Mouse (Mus musculus) left cerebral cortex, adult 8-10 months (tissue): Measurements from ENCODE around the gene BC037034. TPM values are rescaled to one million over a fixed set of nuclear protein-coding genes. Genes with fewer than 3 reads are reported as not detected.
"Not testable (repeated sequence)": the region's sequence is repeated elsewhere in the genome, so short reads cannot be mapped to it uniquely, and the experiment has no call there.

Experiments used
- DNase-seq, 2 experiments: peaks; one replicate each; pipeline ENCODE4 v3.0.0; 2022; ENCODE audit warnings: low spot score in 2 of 2
- total RNA-seq, 4 experiments: library from RNA; stranded (reverse); gene quantifications; 2 replicates each; pipeline ENCODE4 v1.2.4; 2022

BC037034 gene
- total RNA-seq, 4 experiments from 2014 or later: 60.5 to 70.0 (median 66.1) TPM

DNA sequence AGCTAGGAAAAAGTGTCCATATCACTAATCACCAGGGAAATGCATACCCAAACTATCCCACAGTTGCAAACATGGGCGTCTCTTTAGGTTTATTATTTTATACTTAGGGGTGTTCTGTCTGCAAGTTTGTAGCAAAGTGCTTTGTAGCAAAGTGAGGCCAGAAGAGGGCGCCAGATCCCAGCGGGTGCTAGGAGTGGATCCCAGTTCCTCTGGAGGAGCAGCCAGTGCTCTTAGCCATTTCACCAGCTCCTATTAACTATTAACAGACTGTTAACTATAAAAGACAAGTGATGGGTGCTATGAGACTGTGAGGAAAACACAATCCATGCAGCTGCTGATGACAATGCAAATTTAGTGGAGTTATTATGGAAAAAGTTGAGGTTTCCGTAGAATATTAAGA is 41.7 kb downstream of the BC037034 start:
- peak; percentile 29 to 80 for DNase-seq

DNA sequence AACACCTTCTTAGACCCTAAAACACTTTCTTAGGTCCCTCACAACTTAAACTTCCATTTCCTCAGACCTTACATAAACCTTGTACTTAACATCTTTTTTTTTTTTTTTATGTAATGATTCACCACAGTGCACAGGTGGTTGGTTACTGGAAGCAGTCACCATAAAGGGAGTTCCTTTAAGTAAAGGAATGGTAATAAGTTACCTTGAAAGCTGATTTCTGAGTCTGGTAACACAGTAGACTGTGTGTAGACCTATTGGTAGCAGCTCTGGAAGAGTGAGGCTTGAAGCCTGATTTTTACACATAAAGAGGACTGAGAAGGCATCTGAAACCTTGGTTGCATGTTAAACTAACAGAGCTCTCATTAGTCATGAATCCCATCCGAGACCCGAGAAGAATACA is 44.0 kb downstream of the BC037034 start:
- no peak for DNase-seq

DNA sequence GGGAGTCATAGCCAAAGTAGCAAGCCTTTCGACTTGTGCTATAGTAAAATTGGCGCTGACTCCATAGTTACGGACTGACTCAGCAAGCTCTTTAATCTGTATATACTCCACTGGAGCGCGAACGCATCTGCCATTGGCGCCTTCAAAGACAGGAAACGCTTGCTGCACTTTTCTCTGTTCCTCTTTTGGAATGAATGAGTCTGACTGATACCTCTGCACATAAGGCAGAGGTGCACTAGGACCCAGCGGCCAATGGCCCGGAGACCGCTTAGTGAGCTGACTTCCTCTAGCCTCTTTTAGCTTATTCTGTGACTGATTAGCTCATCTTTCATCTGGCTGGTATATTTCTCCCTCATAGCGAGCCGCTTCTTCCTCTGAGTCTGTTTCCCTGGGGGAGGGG is 47.2 kb downstream of the BC037034 start:
- not testable (repeated sequence) for DNase-seq

Other genes starting within 250 kb of the BC037034 start
- gene Smok3a, start 242.8 kb downstream of the BC037034 start, total RNA-seq: not detected
- not detected for gene Smok3b, start 242.6 kb downstream of the BC037034 start, total RNA-seq
- gene Smok3c, start 210.8 kb downstream of the BC037034 start, total RNA-seq: not detected
- 10 to 100 TPM; 39.6 to 44.7 (median 42.9) TPM for gene Zkscan1, start 178.9 kb downstream of the BC037034 start, total RNA-seq
- gene Zscan21, start 147.1 kb downstream of the BC037034 start, total RNA-seq: 10 to 100 TPM; 15.9 to 17.8 (median 16.3) TPM
- 10 to 100 TPM; 11.6 to 14.0 (median 13.4) TPM for gene Zfp113, start 108.3 kb downstream of the BC037034 start, total RNA-seq
- gene Cops6, start 103.0 kb downstream of the BC037034 start, total RNA-seq: 100 to 1,000 TPM; 133 to 147 (median 144) TPM
- gene Ap4m1, start 92.0 kb downstream of the BC037034 start, total RNA-seq: 10 to 100 TPM; 21.6 to 28.1 (median 24.0) TPM
- gene Mcm7, start 91.6 kb downstream of the BC037034 start, total RNA-seq: 10 to 100 TPM; 15.2 to 17.9 (median 15.9) TPM
- gene Taf6, start 76.6 kb downstream of the BC037034 start, total RNA-seq: 10 to 100 TPM; 34.6 to 42.1 (median 38.8) TPM
- gene Cnpy4, start 76.5 kb downstream of the BC037034 start, total RNA-seq: 10 to 100 TPM; 11.7 to 14.7 (median 12.5) TPM
- 1 to 10 TPM; 7.4 to 9.1 (median 8.5) TPM for gene Mblac1, start 69.7 kb downstream of the BC037034 start, total RNA-seq
- under 1 TPM in 3 of 4 experiments, not detected in 1; 0.19 to 0.23 (median 0.22) TPM for gene Nxpe5, start 38.1 kb downstream of the BC037034 start, total RNA-seq
- 10 to 100 TPM; 50.8 to 61.6 (median 55.1) TPM for gene Lamtor4, start 8.6 kb downstream of the BC037034 start, total RNA-seq
- 1 to 10 TPM; 2.8 to 5.2 (median 3.9) TPM for gene Gal3st4, start 8.8 kb upstream of the BC037034 start, total RNA-seq
- gene Gm43720, start 15.9 kb upstream of the BC037034 start, total RNA-seq: not detected
- 1 to 10 TPM in 3 of 4 experiments, under 1 TPM in 1; 0.94 to 1.7 (median 1.3) TPM for gene Gpc2, start 16.0 kb upstream of the BC037034 start, total RNA-seq
- gene Stag3, start 16.2 kb upstream of the BC037034 start, total RNA-seq: 1 to 10 TPM in 2 of 4 experiments, under 1 TPM in 2; 0.36 to 1.2 (median 0.89) TPM
- 1 to 10 TPM in 1 of 4 experiments, under 1 TPM in 3; 0.34 to 1.1 (median 0.59) TPM for gene Pvrig, start 77.9 kb upstream of the BC037034 start, total RNA-seq
- 10 to 100 TPM; 20.6 to 23.6 (median 20.8) TPM for gene Zfp157, start 177.4 kb upstream of the BC037034 start, total RNA-seq